Mouse (Mus musculus) neural tube, embryonic 14.5 days (tissue): ENCODE results near the gene Gtf2f1. TPM values are rescaled to one million over a fixed set of nuclear protein-coding genes. Genes with fewer than 3 reads are reported as not detected.

Experiments
- ATAC-seq: fragments of 200-750 bp; cut with Nextera tagmentation; 2 replicates; pipeline ENCODE4 v1.8.0; 2017; ENCODE audit warnings: low read depth, mild to moderate bottlenecking, moderate TSS enrichment, moderate library complexity
- H3K27ac ChIP-seq: fragments of 300-500 bp; sonication (generic); 2 replicates; pipeline ENCODE4 v1.5.1; 2014; ENCODE audit warnings: low read depth, mild to moderate bottlenecking, control low read depth, low read length, moderate library complexity, mixed read lengths
- H3K27me3 ChIP-seq: fragments of 300-500 bp; sonication (generic); 2 replicates; pipeline ENCODE4 v1.6.1; 2014; ENCODE audit warnings: low read length; ENCODE audit not compliant: control insufficient read depth, insufficient read depth
- H3K36me3 ChIP-seq: fragments of 300-500 bp; sonication (generic); 2 replicates; pipeline ENCODE4 v1.6.1; 2014; ENCODE audit warnings: low read length, mixed read lengths; ENCODE audit not compliant: control insufficient read depth, insufficient read depth
- H3K4me1 ChIP-seq: fragments of 300-500 bp; sonication (generic); 2 replicates; pipeline ENCODE4 v1.6.1; 2014; ENCODE audit warnings: low read length; ENCODE audit not compliant: control insufficient read depth, insufficient read depth
- H3K4me2 ChIP-seq: fragments of 300-500 bp; sonication (generic); 2 replicates; pipeline ENCODE4 v1.6.1; 2014; ENCODE audit warnings: mild to moderate bottlenecking, low read depth, low read length, control low read depth
- H3K4me3 ChIP-seq: fragments of 300-500 bp; sonication (generic); 2 replicates; pipeline ENCODE4 v1.5.1; 2014; ENCODE audit warnings: low read depth, low read length, control low read depth, mixed read lengths
- H3K9ac ChIP-seq: fragments of 300-500 bp; sonication (generic); replicated peaks from 2 replicates; pipeline ENCODE4 v1.6.1; 2014; ENCODE audit warnings: low read depth, mild to moderate bottlenecking, control low read depth, low read length, mixed read lengths
- H3K9me3 ChIP-seq: fragments of 300-500 bp; sonication (generic); 2 replicates; pipeline ENCODE4 v1.6.1; 2016; ENCODE audit warnings: low read length; ENCODE audit not compliant: control insufficient read depth
- WGBS: fragments of 180-500 bp; shearing (Covaris S2); extraction: QIAGEN DNeasy Blood & Tissue Kit; methylation state at CpG from one replicate; pipeline ENCODE4 v1.1.7; 2014; 5-methylcytosine and 5-hydroxymethylcytosine counted together
- polyA plus RNA-seq: library from polyadenylated mRNA; unstranded; fragments of >200 nt; fragmentation: Nextera tagmentation; extraction: Ambion mirVana; gene quantifications from 2 replicates; pipeline ENCODE4 v1.2.1, GENCODE M21; 2014

The Gtf2f1 gene
- polyA plus RNA-seq, 1 experiment from 2014 or later: 65.7 TPM

GRCm38 (mm10) chr17:57012245-57012795, 1.2 kb upstream of the Gtf2f1 start:
- H3K9me3 ChIP-seq: no peaks in the 10 kb centered on the region
- peak overlapping the region; percentile 61 for H3K4me2 ChIP-seq
- H3K9ac ChIP-seq: peak overlapping the region; percentile 73; the same call in 1 of the 2 replicates
- H3K27me3 ChIP-seq: no peaks in the 10 kb centered on the region
- H3K27ac ChIP-seq: peak overlapping the region; percentile 96; the same call in 1 of the 2 replicates
- WGBS: 79% methylated on average over 13 of the region's 13 CpGs
- H3K4me3 ChIP-seq: peak overlapping the region; percentile 51
- peaks cover 11% of the 10 kb centered on the region; the same call in 1 of the 2 replicates for H3K4me1 ChIP-seq
- H3K36me3 ChIP-seq: 0 out of 2 replicates have a peak, but pooled peaks cover 2% of the 10 kb centered on the region
- ATAC-seq: no peak

- peaks cover 11% of the 10 kb centered on the region; the same call in 1 of the 2 replicates for H3K4me1 ChIP-seq
- H3K9me3 ChIP-seq: no peaks in the 10 kb centered on the region
- H3K27ac ChIP-seq: peak overlapping the region; percentile 30; the same call in 1 of the 2 replicates
- peaks cover 5% of the 10 kb centered on the region; the same call in 1 of the 2 replicates for H3K36me3 ChIP-seq
- no peaks in the 10 kb centered on the region for H3K27me3 ChIP-seq
- H3K4me3 ChIP-seq: peak overlapping the region; percentile 51
- H3K9ac ChIP-seq: peak overlapping the region; percentile 58
- peak; percentile 52 for ATAC-seq
- H3K4me2 ChIP-seq: peak overlapping the region; percentile 61
- WGBS: 1% methylated on average over 19 of the region's 19 CpGs
Observed at GRCm38 (mm10) chr17:57010911-57011235, 215 bp downstream of the Gtf2f1 start.

GRCm38 (mm10) chr17:57007137-57007905, 3.8 kb downstream of the Gtf2f1 start:
- 96% methylated on average over 13 of the region's 13 CpGs for WGBS
- Histone ChIP-seq H3K27ac (no peak overlapping the region), H3K4me2 (no peak overlapping the region), H3K4me1 (peaks cover 11% of the 10 kb centered on the region; the same call in 1 of the 2 replicates), H3K9me3 (no peaks in the 10 kb centered on the region), H3K36me3 (peaks cover 24% of the 10 kb centered on the region), H3K4me3 (no peak overlapping the region), H3K9ac (no peak overlapping the region), H3K27me3 (no peaks in the 10 kb centered on the region)
- no peak for ATAC-seq

GRCm38 (mm10) chr17:57003994-57004393, 7.1 kb downstream of the Gtf2f1 start:
- Histone ChIP-seq H3K9me3 (no peaks in the 10 kb centered on the region), H3K4me2 (no peak overlapping the region), H3K4me1 (no peaks in the 10 kb centered on the region), H3K9ac (no peak overlapping the region), H3K27me3 (no peaks in the 10 kb centered on the region), H3K27ac (no peak overlapping the region), H3K4me3 (no peak overlapping the region), H3K36me3 (peaks cover 25% of the 10 kb centered on the region)
- WGBS: 97% methylated on average over 7 of the region's 7 CpGs
- no peak for ATAC-seq

- H3K27me3 ChIP-seq: no peaks in the 10 kb centered on the region
- ATAC-seq: no peak
Observed at GRCm38 (mm10) chr17:57001228-57001627, 9.9 kb downstream of the Gtf2f1 start.

GRCm38 (mm10) chr17:56999968-57000609, 11.0 kb downstream of the Gtf2f1 start, which contains the start of gene Pspn:
Gene Pspn (minus strand): TSS chr17:57000018.
- Histone ChIP-seq H3K36me3 (peaks cover 22% of the 10 kb centered on the region; the same call in 1 of the 2 replicates), H3K4me1 (0 out of 2 replicates have a peak, but pooled peaks cover 3% of the 10 kb centered on the region)
- WGBS: 84% methylated on average over 9 of the region's 9 CpGs

More at GRCm38 (mm10) chr17:57001228-57001627, 9.9 kb downstream of the Gtf2f1 start:
- H3K9ac ChIP-seq: no peak overlapping the region
- H3K9me3 ChIP-seq: no peaks in the 10 kb centered on the region
- peaks cover 27% of the 10 kb centered on the region for H3K36me3 ChIP-seq
- no peak overlapping the region for H3K4me2 ChIP-seq
- H3K4me1 ChIP-seq: 0 out of 2 replicates have a peak, but pooled peaks cover 3% of the 10 kb centered on the region
- whole genome bisulfite sequencing: 74% methylated on average over 8 of the region's 8 CpGs
- no peak overlapping the region for H3K4me3 ChIP-seq
- no peak overlapping the region for H3K27ac ChIP-seq

GRCm38 (mm10) chr17:56999414-56999813, 11.7 kb downstream of the Gtf2f1 start:
- Histone ChIP-seq H3K9me3 (no peaks in the 10 kb centered on the region), H3K4me1 (0 out of 2 replicates have a peak, but pooled peaks cover 3% of the 10 kb centered on the region), H3K9ac (no peak overlapping the region), H3K36me3 (peaks cover 23% of the 10 kb centered on the region; the same call in 1 of the 2 replicates), H3K27ac (no peak overlapping the region), H3K27me3 (no peaks in the 10 kb centered on the region), H3K4me2 (no peak overlapping the region), H3K4me3 (no peak overlapping the region)
- WGBS: 91% methylated on average over 9 of the region's 9 CpGs
- ATAC-seq: no peak

More at GRCm38 (mm10) chr17:56999968-57000609, 11.0 kb downstream of the Gtf2f1 start, which contains the start of gene Pspn:
- no peak within 1 kb of the TSS for H3K27ac ChIP-seq
- no peak within 1 kb of the TSS for H3K9ac ChIP-seq
- H3K4me2 ChIP-seq: no peak within 1 kb of the TSS
- H3K4me3 ChIP-seq: no peak within 1 kb of the TSS
- no peak for ATAC-seq
- no peaks in the 10 kb centered on the region for H3K9me3 ChIP-seq
- H3K27me3 ChIP-seq: no peaks in the 10 kb centered on the region

- under 1% methylated on average over 37 of the region's 38 CpGs for WGBS
- peak; percentile 97 for ATAC-seq
- Histone ChIP-seq H3K27me3 (no peaks in the 10 kb centered on the region), H3K9me3 (no peaks in the 10 kb centered on the region), H3K4me1 (0 out of 2 replicates have a peak, but pooled peaks cover 3% of the 10 kb centered on the region), H3K27ac (peak within 1 kb of the TSS; percentile 77), H3K4me2 (peak within 1 kb of the TSS; percentile 55), H3K36me3 (peaks cover 30% of the 10 kb centered on the region), H3K9ac (peak within 1 kb of the TSS; percentile 66), H3K4me3 (peak within 1 kb of the TSS; percentile 78)
Observed at GRCm38 (mm10) chr17:56997029-56997667, 13.9 kb downstream of the Gtf2f1 start, which contains the start of gene Alkbh7. Gene Alkbh7 (plus strand): TSS chr17:56997339.
